ENCODE assay signal across 22 mouse cellular contexts in genomic region chr8:46140376-46141120, GRCm38 (mm10). TPM values are rescaled to one million over a fixed set of nuclear protein-coding genes. Genes with fewer than 3 reads are reported as not detected.
DNase-seq lines count a peak whose midpoint lies in the region; TF ChIP-seq lines count a peak whose summit lies in the region.
"Had no signal": no experiment of that assay in that cellular context is flagged by ENCODE, and none has a peak within 500 bp of the region (broad histone marks: within the 10 kb centered on the region; RNA-seq: fewer than 3 reads in every experiment).

No protein-coding gene starts in this region.

- H3K4me1 ChIP-seq in small intestine, adult 2 months (ENCODE audit: control insufficient read depth, insufficient read depth, insufficient read length, low read length), result peaks cover 34% of the 10 kb centered on the region
- H3K4me1 ChIP-seq: embryonic facial prominence, embryonic 15.5 days; limb, embryonic 12.5 days had no signal

- DNase-seq in cerebellum, postnatal 10 days, result peak; percentile 25 to 36
- DNase-seq in cerebellum, adult 8-10 months, result no peak
- peak; percentile 72 for DNase-seq in kidney, adult 9 months
- no peak for DNase-seq in kidney, postnatal 4 days
- DNase-seq in adipocyte (ENCODE audit: low spot score), result peak; percentile 48
- DNase-seq in embryo, embryonic 9.5 days (ENCODE audit: extremely low spot score), result no peak
- DNase-seq: adrenal gland, adult 2 months; B cell, adult 2 months; cerebellum, adult 9-10 months; embryo, embryonic 11 days; forebrain, postnatal 0 days; gastrocnemius, postnatal 36 days; heart, postnatal 4 days; liver, embryonic 13.5 days; thymus, postnatal 36 days had no signal

- H3K27ac ChIP-seq in small intestine, adult 2 months (ENCODE audit: insufficient read depth, low read depth, low read length), result peak overlapping the region; percentile 84
- H3K27ac ChIP-seq: embryonic facial prominence, embryonic 15.5 days; forebrain, embryonic 10.5 days; heart, embryonic 15.5 days; limb, embryonic 12.5 days; liver, embryonic 13.5 days; lung, embryonic 15.5 days; midbrain, embryonic 12.5 days had no signal

- no peak overlapping the region for H3K4me3 ChIP-seq in small intestine, adult 2 months (ENCODE audit: low read depth, low read length)
- H3K4me3 ChIP-seq: embryonic facial prominence, embryonic 15.5 days; forebrain, embryonic 10.5 days; heart, embryonic 15.5 days; limb, embryonic 12.5 days; liver, embryonic 13.5 days; lung, embryonic 15.5 days; midbrain, embryonic 12.5 days had no signal

- no peaks in the 10 kb centered on the region for H3K36me3 ChIP-seq in small intestine, adult 2 months (ENCODE audit: control insufficient read depth, insufficient read depth, low read length)
- H3K36me3 ChIP-seq: embryonic facial prominence, embryonic 15.5 days; heart, embryonic 15.5 days; limb, embryonic 12.5 days; liver, embryonic 13.5 days; lung, embryonic 15.5 days; midbrain, embryonic 12.5 days had no signal

- TF ChIP-seq POLR2A in small intestine, adult 2 months (IDR thresholded peaks at IDR 0.05; ENCODE audit: low read depth, low read length), result no peak

- H3K27me3 ChIP-seq in small intestine, adult 2 months (ENCODE audit: control insufficient read depth, insufficient read depth, low read length), result no peaks in the 10 kb centered on the region
- H3K27me3 ChIP-seq: embryonic facial prominence, embryonic 15.5 days; heart, embryonic 15.5 days; limb, embryonic 12.5 days; liver, embryonic 13.5 days; lung, embryonic 15.5 days; midbrain, embryonic 12.5 days had no signal

- no peak for TF ChIP-seq CTCF in small intestine, adult 2 months (IDR thresholded peaks at IDR 0.05; ENCODE audit: extremely low read depth, insufficient read length, insufficient replicate concordance, low read depth, low read length)

- whole genome bisulfite sequencing in small intestine, adult 2 months, result 61% methylated on average over 9 of the region's 9 CpGs

RNA-seq across cellular contexts. Expression of gene Cfap97, which starts 11.0 kb away (rescaled TPM):
- 0.71 and 1.7 TPM in 2 replicates for polyA plus RNA-seq in small intestine, adult 2 months (2012; rRNA removed)

RNA-seq across cellular contexts. Expression of gene Snx25, which starts 11.4 kb away (rescaled TPM):
- 4.8 and 10.9 TPM in 2 replicates for polyA plus RNA-seq in small intestine, adult 2 months (2012; rRNA removed)

Comparison
In these comparisons a context has a peak if more than half of its experiments do, and no peak if none do; other contexts are left out.
1. DNase-seq: peak in cerebellum, postnatal 10 days (2 of 2), kidney, adult 9 months (single experiment) and adipocyte (single experiment); none in cerebellum, adult 8-10 months (single experiment), kidney, postnatal 4 days (0 of 2) and embryo, embryonic 9.5 days (single experiment).